Mouse (Mus musculus) thymus, adult 2 months (tissue): ENCODE data around the gene Lingo1.

Experiments
- CTCF ChIP-seq: fragments of 200-500 bp; IDR thresholded peaks from 2 replicates; pipeline ENCODE4 v1.5.1; 2012; ENCODE audit warnings: mild to moderate bottlenecking, control low read depth, low read length, moderate library complexity, borderline replicate concordance; ENCODE audit not compliant: control insufficient read depth, poor library complexity, insufficient read depth; ENCODE audit errors: extremely low read depth
- POLR2A ChIP-seq: fragments of 200-500 bp; IDR thresholded peaks from 2 replicates; pipeline ENCODE4 v1.6.1; 2012; ENCODE audit warnings: mild to moderate bottlenecking, low read length, control low read depth, moderate library complexity; ENCODE audit not compliant: control insufficient read depth, poor library complexity, insufficient read depth; ENCODE audit errors: extremely low read depth

DNA sequence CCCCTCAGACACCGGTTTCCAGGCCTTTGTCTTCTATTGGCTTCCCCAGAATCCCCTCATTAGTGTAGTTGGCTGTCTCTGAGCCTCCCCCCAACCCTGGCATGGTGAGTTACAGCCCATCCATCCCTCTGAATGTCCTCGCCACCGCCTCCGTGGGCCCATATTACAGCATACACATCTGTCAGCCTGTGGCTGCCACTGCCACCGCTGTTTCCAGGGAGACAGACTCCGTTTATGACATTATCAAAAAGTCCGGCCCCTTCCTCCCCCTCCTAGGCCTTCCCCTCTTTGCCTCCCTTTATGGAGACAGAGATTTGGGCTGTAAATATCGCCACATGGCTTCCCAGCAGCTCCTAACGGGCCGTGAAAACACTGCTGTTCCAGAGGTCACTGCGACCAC lies 38.5 kb downstream of the Lingo1 start:
- TF ChIP-seq POLR2A, result no peak
- no peak for TF ChIP-seq CTCF
